Mouse (Mus musculus): Measurements from ENCODE around the gene Traf7.

The Traf7 gene

GRCm38 (mm10) chr17:24507806-24508460, 19.8 kb downstream of the Traf7 start:
- no peak for DNase-seq (ENCODE audit: extremely low read depth, low read depth, low spot score)

GRCm38 (mm10) chr17:24507129-24507664, 20.5 kb downstream of the Traf7 start:
- DNase-seq (ENCODE audit: extremely low read depth, low read depth, low spot score) = no peak

- no peak for DNase-seq (ENCODE audit: extremely low read depth, low read depth, low spot score)
Measured at GRCm38 (mm10) chr17:24506332-24507070, 21.2 kb downstream of the Traf7 start.

GRCm38 (mm10) chr17:24505286-24505955, 22.3 kb downstream of the Traf7 start:
- DNase-seq (ENCODE audit: extremely low read depth, low read depth, low spot score) = no peak

- no peak for DNase-seq (ENCODE audit: extremely low read depth, low read depth, low spot score)
Measured at GRCm38 (mm10) chr17:24504085-24504484, 23.7 kb downstream of the Traf7 start.

- no peak for DNase-seq (ENCODE audit: extremely low read depth, low read depth, low spot score)
Measured at GRCm38 (mm10) chr17:24502208-24502607, 25.5 kb downstream of the Traf7 start.

GRCm38 (mm10) chr17:24496026-24496425, 31.7 kb downstream of the Traf7 start:
- DNase-seq (ENCODE audit: extremely low read depth, low read depth, low spot score) = no peak

- DNase-seq (ENCODE audit: extremely low read depth, low read depth, low spot score) = no peak
Measured at GRCm38 (mm10) chr17:24495443-24495842, 32.3 kb downstream of the Traf7 start.

GRCm38 (mm10) chr17:24494627-24495335, 33.0 kb downstream of the Traf7 start:
- DNase-seq (ENCODE audit: extremely low read depth, low read depth, low spot score) = no peak

- no peak for DNase-seq (ENCODE audit: extremely low read depth, low read depth, low spot score)
Measured at GRCm38 (mm10) chr17:24490399-24490798, 37.3 kb downstream of the Traf7 start.

- no peak for DNase-seq (ENCODE audit: extremely low read depth, low read depth, low spot score)
Measured at GRCm38 (mm10) chr17:24489265-24490030, 38.3 kb downstream of the Traf7 start.

GRCm38 (mm10) chr17:24488662-24489264, 39.0 kb downstream of the Traf7 start:
- DNase-seq (ENCODE audit: extremely low read depth, low read depth, low spot score) = no peak

GRCm38 (mm10) chr17:24488186-24488661, 39.5 kb downstream of the Traf7 start, which contains the start of gene Caskin1:
Caskin1 (plus strand) TSS chr17:24488601.
- no peak for DNase-seq (ENCODE audit: extremely low read depth, low read depth, low spot score)

GRCm38 (mm10) chr17:24485090-24485860, 42.5 kb downstream of the Traf7 start:
- DNase-seq (ENCODE audit: extremely low read depth, low read depth, low spot score) = no peak

GRCm38 (mm10) chr17:24483495-24483894, 44.2 kb downstream of the Traf7 start:
- DNase-seq (ENCODE audit: extremely low read depth, low read depth, low spot score) = no peak

GRCm38 (mm10) chr17:24481027-24481815, 46.5 kb downstream of the Traf7 start:
- no peak for DNase-seq (ENCODE audit: extremely low read depth, low read depth, low spot score)

GRCm38 (mm10) chr17:24480201-24480826, 47.4 kb downstream of the Traf7 start:
- no peak for DNase-seq (ENCODE audit: extremely low read depth, low read depth, low spot score)

GRCm38 (mm10) chr17:24479431-24479830, 48.3 kb downstream of the Traf7 start:
- no peak for DNase-seq (ENCODE audit: extremely low read depth, low read depth, low spot score)

All from fat pad, adult 2 months (tissue).